Mouse (Mus musculus) forebrain, embryonic 10.5 days (tissue): ENCODE results near the gene 2200002J24Rik. TPM values are rescaled to one million over a fixed set of nuclear protein-coding genes. Genes with fewer than 3 reads are reported as not detected.
"Not testable (repeated sequence)": the region's sequence is repeated elsewhere in the genome, so short reads cannot be mapped to it uniquely, and the experiment has no call there.

ENCODE experiments used
- DNase-seq: peaks from one replicate; pipeline ENCODE4 v3.0.0-alpha.2; 2017; ENCODE audit warnings: low spot score; ENCODE audit errors: extremely low spot score
- H3K27ac ChIP-seq: fragments of 300-500 bp; sonication (generic); 2 replicates; pipeline ENCODE4 v1.5.1; 2016; ENCODE audit warnings: mild to moderate bottlenecking
- H3K27me3 ChIP-seq: fragments of 300-500 bp; sonication (generic); 2 replicates; pipeline ENCODE4 v1.6.1; 2016; ENCODE audit warnings: mild to moderate bottlenecking; ENCODE audit not compliant: poor library complexity, severe bottlenecking
- H3K36me3 ChIP-seq: fragments of 300-500 bp; sonication (generic); replicated peaks from 2 replicates; pipeline ENCODE4 v1.6.1; 2016; ENCODE audit warnings: mild to moderate bottlenecking, moderate library complexity
- H3K4me1 ChIP-seq: fragments of 300-500 bp; sonication (generic); 2 replicates; pipeline ENCODE4 v1.6.1; 2016
- H3K4me3 ChIP-seq: fragments of 300-500 bp; sonication (generic); 2 replicates; pipeline ENCODE4 v1.5.1; 2016; ENCODE audit warnings: mild to moderate bottlenecking, moderate library complexity
- H3K9me3 ChIP-seq: fragments of 300-500 bp; sonication (generic); 2 replicates; pipeline ENCODE4 v1.6.1; 2016; ENCODE audit warnings: mild to moderate bottlenecking, moderate library complexity
- WGBS: fragments of 180-500 bp; shearing (Covaris S2); methylation state at CpG from one replicate; pipeline ENCODE4 v1.1.7; 2016; 5-methylcytosine and 5-hydroxymethylcytosine counted together
- polyA plus RNA-seq: library from polyadenylated mRNA; unstranded; fragments of >200 nt; fragmentation: Nextera tagmentation; extraction: Ambion mirVana; gene quantifications from 2 replicates; pipeline ENCODE4 v1.2.1, GENCODE M21; 2016

The 2200002J24Rik gene
- polyA plus RNA-seq, 1 experiment from 2014 or later, result not detected

DNA sequence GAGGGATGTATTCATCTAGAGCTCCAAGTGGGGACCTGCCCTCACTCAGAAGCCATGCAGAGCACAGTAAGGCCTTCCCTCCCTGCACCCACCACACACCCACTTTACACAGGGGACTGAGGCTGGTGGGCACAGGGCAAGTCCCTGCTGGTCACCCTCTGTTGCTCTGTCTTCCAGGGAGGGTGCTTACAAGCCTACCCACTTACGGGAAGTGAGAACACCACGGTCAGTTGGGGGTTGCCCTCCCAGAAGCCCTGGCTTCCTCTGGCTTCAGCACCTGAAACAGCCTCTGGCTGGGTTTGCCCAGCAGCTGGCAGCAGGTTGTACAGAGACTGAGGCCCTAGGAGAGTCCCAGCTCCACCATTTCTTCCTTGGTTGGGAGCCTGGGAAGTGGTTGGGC lies 43.8 kb downstream of the 2200002J24Rik start:
- not testable (repeated sequence) for H3K27me3 ChIP-seq, H3K9me3 ChIP-seq, H3K4me1 ChIP-seq, H3K27ac ChIP-seq, DNase-seq, H3K4me3 ChIP-seq
- WGBS, result 96% methylated on average over 2 of the region's 2 CpGs
- H3K36me3 ChIP-seq, result peaks cover 20% of the 10 kb centered on the region

DNA sequence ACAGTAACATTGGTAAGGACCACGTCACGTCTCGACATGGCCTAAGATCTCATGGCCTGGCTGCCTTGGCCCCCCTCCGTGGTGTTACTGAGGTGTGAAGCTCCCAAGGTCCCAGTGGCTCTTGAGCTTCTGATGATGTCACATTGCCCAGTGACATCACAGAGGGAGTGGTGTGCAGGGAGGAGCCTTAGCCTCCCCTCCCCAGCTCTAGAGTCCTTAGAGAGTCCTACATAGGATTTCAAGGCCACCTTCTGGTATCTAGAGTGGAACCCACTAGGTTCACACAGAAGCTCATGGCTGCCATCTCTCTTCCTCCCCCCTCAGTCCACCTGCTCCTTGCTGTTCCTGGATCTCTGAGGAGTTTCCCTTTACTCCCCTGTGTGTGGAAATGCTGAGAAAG lies 44.9 kb downstream of the 2200002J24Rik start, which contains the start of gene Gapdhs:
Gene Gapdhs (minus strand): TSS at position 65 of the 400 bp plus-strand sequence.
- not testable (repeated sequence) for H3K27me3 ChIP-seq, DNase-seq, H3K9me3 ChIP-seq, H3K4me1 ChIP-seq, H3K27ac ChIP-seq, H3K4me3 ChIP-seq
- 74% methylated on average over 4 of the region's 4 CpGs for WGBS
- H3K36me3 ChIP-seq, result peaks cover 17% of the 10 kb centered on the region

DNA sequence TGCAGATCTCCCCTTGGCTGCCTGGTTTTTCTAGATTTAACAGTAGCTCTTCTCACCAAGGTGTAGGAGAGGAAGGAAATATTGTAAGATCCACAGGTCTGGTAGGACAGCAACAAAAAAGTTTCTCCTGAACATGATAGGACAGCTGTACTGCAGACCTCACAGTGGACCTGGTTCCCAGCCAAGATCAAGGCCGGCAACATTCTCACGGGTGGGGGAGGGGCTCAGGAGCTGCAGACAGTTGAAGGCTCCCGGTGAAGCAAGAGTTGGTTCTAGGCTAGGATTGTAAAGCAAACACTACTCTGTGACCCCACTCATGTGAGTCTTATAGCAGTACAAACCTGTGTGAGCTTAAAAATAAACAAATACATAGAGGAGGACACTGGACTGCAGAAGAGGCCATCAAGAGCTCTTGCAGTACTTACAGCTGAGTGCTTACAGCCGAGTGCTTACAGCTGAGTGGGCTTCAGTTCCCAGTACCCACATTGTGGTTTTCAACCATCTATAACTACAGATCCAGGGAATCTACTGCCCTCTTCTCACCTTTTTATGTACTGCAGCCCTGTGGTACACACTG lies 45.4 kb downstream of the 2200002J24Rik start:
- DNase-seq, result no peak
- 74% methylated on average over 4 of the region's 4 CpGs for WGBS

DNA sequence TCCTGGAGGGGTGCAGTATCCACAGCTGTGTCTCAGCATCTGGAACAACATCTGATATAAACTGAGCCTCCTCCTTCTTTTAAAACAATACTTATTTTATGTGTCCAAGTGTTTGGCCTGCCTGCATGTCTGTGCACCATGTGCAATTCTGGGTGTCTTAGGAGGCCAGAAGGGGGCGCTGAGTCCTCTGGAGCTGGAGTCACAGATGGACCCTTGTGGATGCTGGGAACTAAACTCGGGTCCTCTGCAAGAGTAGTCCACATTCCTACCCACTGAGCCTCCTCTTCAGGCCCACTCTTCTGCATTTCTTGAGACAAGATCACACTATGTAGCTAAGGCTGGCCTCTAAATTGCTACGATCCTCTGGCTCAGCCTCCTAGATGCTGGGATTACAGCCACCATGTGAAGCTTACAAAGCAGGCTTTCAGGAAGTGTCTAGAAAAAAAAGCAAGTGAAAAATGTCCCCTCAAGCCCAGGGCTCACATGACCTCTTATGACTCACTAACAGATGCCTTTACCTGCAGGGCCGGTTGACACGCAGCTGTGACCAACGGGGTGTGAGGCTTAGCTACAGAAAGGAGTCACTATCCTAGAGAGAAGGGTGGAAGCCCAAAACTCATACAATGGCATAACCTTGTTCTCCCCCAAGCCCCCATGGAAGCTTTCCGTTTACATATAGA lies 48.9 kb downstream of the 2200002J24Rik start:
- DNase-seq, result no peak

More for the DNA sequence above, 45.4 kb downstream of the 2200002J24Rik start:
- Histone ChIP-seq H3K4me1 (no peaks in the 10 kb centered on the region), H3K4me3 (no peak overlapping the region), H3K36me3 (peaks cover 17% of the 10 kb centered on the region), H3K9me3 (no peaks in the 10 kb centered on the region), H3K27ac (no peak overlapping the region), H3K27me3 (no peaks in the 10 kb centered on the region)

More for the DNA sequence above, 48.9 kb downstream of the 2200002J24Rik start:
- Histone ChIP-seq H3K9me3 (no peaks in the 10 kb centered on the region), H3K27ac (no peak overlapping the region), H3K4me1 (no peaks in the 10 kb centered on the region), H3K36me3 (peaks cover 8% of the 10 kb centered on the region; the same call in 1 of the 2 replicates), H3K4me3 (no peak overlapping the region), H3K27me3 (no peaks in the 10 kb centered on the region)
- WGBS, result 83% methylated on average over 7 of the region's 7 CpGs

Other genes with a start within 250 kb of the 2200002J24Rik start
- 0.29 and 0.52 TPM in 2 replicates for gene Kirrel2, start 241.2 kb upstream of the 2200002J24Rik start, polyA plus RNA-seq
- 0.07 TPM in 1 of 2 replicates, not detected in the other for gene Nphs1, start 240.6 kb upstream of the 2200002J24Rik start, polyA plus RNA-seq
- not detected in 2 replicates for gene Prodh2, start 205.3 kb upstream of the 2200002J24Rik start, polyA plus RNA-seq
- gene Arhgap33, start 163.9 kb upstream of the 2200002J24Rik start, polyA plus RNA-seq, result 29.7 and 31.9 TPM in 2 replicates
- 4.3 and 4.6 TPM in 2 replicates for gene Hspb6, start 146.7 kb upstream of the 2200002J24Rik start, polyA plus RNA-seq
- 15.2 and 16.1 TPM in 2 replicates for gene Proser3, start 146.6 kb upstream of the 2200002J24Rik start, polyA plus RNA-seq
- gene Lin37, start 139.1 kb upstream of the 2200002J24Rik start, polyA plus RNA-seq, result 40.7 and 44.2 TPM in 2 replicates
- gene U2af1l4, start 135.6 kb upstream of the 2200002J24Rik start, polyA plus RNA-seq, result 96.1 and 96.7 TPM in 2 replicates
- gene Gm49396, start 135.6 kb upstream of the 2200002J24Rik start, polyA plus RNA-seq, result 16.1 and 16.3 TPM in 2 replicates
- gene Psenen, start 135.3 kb upstream of the 2200002J24Rik start, polyA plus RNA-seq, result 124 and 126 TPM in 2 replicates
- 5.9 and 7.1 TPM in 2 replicates for gene Igflr1, start 133.5 kb upstream of the 2200002J24Rik start, polyA plus RNA-seq
- 10.1 and 10.4 TPM in 2 replicates for gene Kmt2b, start 110.2 kb upstream of the 2200002J24Rik start, polyA plus RNA-seq
- 0.09 and 0.20 TPM in 2 replicates for gene Zbtb32, start 100.0 kb upstream of the 2200002J24Rik start, polyA plus RNA-seq
- gene Upk1a, start 86.1 kb upstream of the 2200002J24Rik start, polyA plus RNA-seq, result 0.68 and 0.71 TPM in 2 replicates
- 762 and 774 TPM in 2 replicates for gene Cox6b1, start 72.8 kb upstream of the 2200002J24Rik start, polyA plus RNA-seq
- gene Etv2, start 63.1 kb upstream of the 2200002J24Rik start, polyA plus RNA-seq, result 0.30 TPM in 1 of 2 replicates, not detected in the other
- 119 and 129 TPM in 2 replicates for gene Rbm42, start 48.6 kb upstream of the 2200002J24Rik start, polyA plus RNA-seq
- 90.2 and 91.9 TPM in 2 replicates for gene Haus5, start 33.9 kb upstream of the 2200002J24Rik start, polyA plus RNA-seq
- gene Pmis2, start 27.3 kb upstream of the 2200002J24Rik start, polyA plus RNA-seq, result not detected in 2 replicates
- gene Atp4a, start 13.3 kb downstream of the 2200002J24Rik start, polyA plus RNA-seq, result 1.1 and 1.4 TPM in 2 replicates
- 154 and 158 TPM in 2 replicates for gene Tmem147, start 30.6 kb downstream of the 2200002J24Rik start, polyA plus RNA-seq
- gene Gapdhs, start 44.8 kb downstream of the 2200002J24Rik start, polyA plus RNA-seq, result 0.16 and 0.48 TPM in 2 replicates
- 0.73 and 1.0 TPM in 2 replicates for gene Sbsn, start 52.5 kb downstream of the 2200002J24Rik start, polyA plus RNA-seq
- not detected in 2 replicates for gene Dmkn, start 64.8 kb downstream of the 2200002J24Rik start, polyA plus RNA-seq
- not detected in 2 replicates for gene Krtdap, start 89.0 kb downstream of the 2200002J24Rik start, polyA plus RNA-seq
- not detected in 2 replicates for gene Ffar2, start 124.8 kb downstream of the 2200002J24Rik start, polyA plus RNA-seq
- gene Ffar3, start 157.3 kb downstream of the 2200002J24Rik start, polyA plus RNA-seq, result not detected in 2 replicates
- gene Ffar1, start 162.6 kb downstream of the 2200002J24Rik start, polyA plus RNA-seq, result not detected in 2 replicates
- gene Cd22, start 181.4 kb downstream of the 2200002J24Rik start, polyA plus RNA-seq, result not detected in 2 replicates
- 0.35 and 0.38 TPM in 2 replicates for gene Mag, start 215.9 kb downstream of the 2200002J24Rik start, polyA plus RNA-seq
- gene Hamp2, start 225.8 kb downstream of the 2200002J24Rik start, polyA plus RNA-seq, result not detected in 2 replicates
- not detected in 2 replicates for gene Hamp, start 245.1 kb downstream of the 2200002J24Rik start, polyA plus RNA-seq